Mouse (Mus musculus) left cerebral cortex, adult 2 months (tissue): Measurements from ENCODE around the gene Gstm7. TPM values are rescaled to one million over a fixed set of nuclear protein-coding genes. Genes with fewer than 3 reads are reported as not detected.
A peak's percentile ranks its signal among the peaks of the same experiment; 100 is the strongest.
"Not testable (repeated sequence)": the region's sequence is repeated elsewhere in the genome, so short reads cannot be mapped to it uniquely, and the experiment has no call there.

ENCODE experiments used
- DNase-seq, 2 experiments: peaks; one replicate each; pipeline ENCODE4 v3.0.0; 2021 to 2022; ENCODE audit warnings: low spot score in 2 of 2, mixed read lengths in 1 of 2; ENCODE audit errors: extremely low spot score in 1 of 2
- H3K27ac ChIP-seq: fragments of 200-600 bp; 2 replicates; pipeline ENCODE4 v1.8.1; 2022
- H3K4me3 ChIP-seq: fragments of 200-600 bp; 2 replicates; pipeline ENCODE4 v1.8.1; 2022
- CTCF ChIP-seq: fragments of 200-600 bp; IDR thresholded peaks from 2 replicates; pipeline ENCODE4 v1.8.1; 2022; ENCODE audit warnings: antibody characterized with exemption, mild to moderate bottlenecking, moderate library complexity
- intact Hi-C: fragments of 180-260 bp; cut with DNase I; formaldehyde crosslinking; loops from one replicate; pipeline ENCODE4 v1.15.1; 2025
- total RNA-seq, 2 experiments: library from RNA; stranded (reverse); gene quantifications; 2 replicates each; pipeline ENCODE4 v1.2.3; 2021

Gene Gstm7
- total RNA-seq, 2 experiments from 2014 or later: 82.7 to 85.1 TPM

- TF ChIP-seq CTCF: no peak
- intact Hi-C loops: loop anchor here (1.0 to 5.0 kb wide), 2 partner anchors 64 to 108 kb away; no protein-coding TSS in a partner anchor
- no peak overlapping the region for H3K4me3 ChIP-seq
- H3K27ac ChIP-seq: no peak overlapping the region
- DNase-seq: no peak
These were observed 22.3 kb upstream of the Gstm7 start for GRCm38 (mm10) chr3:107953906-107954305.

DNA sequence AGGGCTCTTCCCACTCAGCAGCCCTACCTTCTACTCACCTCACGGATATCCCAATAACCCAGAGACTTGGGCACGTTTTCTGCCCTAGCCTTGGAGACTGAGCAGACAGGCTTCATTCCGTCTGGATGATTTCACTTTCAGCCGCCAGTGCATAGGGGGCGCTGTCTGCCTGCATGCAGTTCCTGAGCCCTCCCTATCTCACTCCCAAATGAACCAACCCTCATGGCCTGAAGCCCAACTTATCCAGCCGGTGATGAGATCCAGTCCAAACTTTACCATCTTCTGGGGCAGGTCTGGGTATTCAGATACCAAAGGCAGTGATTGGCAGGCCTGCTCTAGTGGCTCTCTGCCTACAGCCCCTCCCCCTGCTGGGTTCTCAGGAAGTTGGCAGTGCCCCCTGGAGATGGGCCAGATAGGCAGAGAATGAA lies 21.7 kb upstream of the Gstm7 start:
- Histone ChIP-seq H3K27ac (no peak overlapping the region), H3K4me3 (no peak overlapping the region)
- peak; percentile 68 for TF ChIP-seq CTCF
- peak in 1 of 2 experiments; percentile 45 for DNase-seq
- intact Hi-C loops: loop anchor here (1.0 to 5.0 kb wide), 2 partner anchors 65 to 109 kb away; no protein-coding TSS in a partner anchor

DNA sequence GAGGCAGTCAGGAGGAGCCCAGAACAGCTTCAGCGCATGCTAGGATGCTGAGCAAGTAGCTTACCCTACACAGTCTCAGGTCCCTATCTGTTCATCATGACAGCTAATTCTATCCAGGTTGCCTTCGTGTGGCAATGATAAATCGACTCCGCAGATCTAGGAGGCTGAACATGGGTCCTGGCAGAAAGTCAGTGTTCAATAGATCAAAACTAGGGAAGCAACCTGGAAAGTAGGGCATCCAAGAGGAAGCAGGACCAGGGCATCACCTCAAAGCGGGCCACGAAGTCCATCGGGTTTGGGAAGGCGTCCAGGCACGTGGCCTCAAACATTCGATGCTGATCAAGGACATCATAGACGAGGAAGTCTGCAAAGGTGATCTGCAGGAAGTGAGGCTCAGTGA lies 18.9 kb upstream of the Gstm7 start:
- Histone ChIP-seq H3K27ac (no peak overlapping the region), H3K4me3 (no peak overlapping the region)
- intact Hi-C loops: loop anchor here (5.0 kb wide), 1 partner anchor 112 kb away; no protein-coding TSS in a partner anchor
- TF ChIP-seq CTCF: no peak
- DNase-seq: no peak

GRCm38 (mm10) chr3:107949461-107949860 lies 17.8 kb upstream of the Gstm7 start:
- H3K27ac ChIP-seq, H3K4me3 ChIP-seq, intact Hi-C loops, DNase-seq: not testable (repeated sequence)

- DNase-seq: no peak
These were observed 14.1 kb upstream of the Gstm7 start for GRCm38 (mm10) chr3:107945729-107946128.

DNA sequence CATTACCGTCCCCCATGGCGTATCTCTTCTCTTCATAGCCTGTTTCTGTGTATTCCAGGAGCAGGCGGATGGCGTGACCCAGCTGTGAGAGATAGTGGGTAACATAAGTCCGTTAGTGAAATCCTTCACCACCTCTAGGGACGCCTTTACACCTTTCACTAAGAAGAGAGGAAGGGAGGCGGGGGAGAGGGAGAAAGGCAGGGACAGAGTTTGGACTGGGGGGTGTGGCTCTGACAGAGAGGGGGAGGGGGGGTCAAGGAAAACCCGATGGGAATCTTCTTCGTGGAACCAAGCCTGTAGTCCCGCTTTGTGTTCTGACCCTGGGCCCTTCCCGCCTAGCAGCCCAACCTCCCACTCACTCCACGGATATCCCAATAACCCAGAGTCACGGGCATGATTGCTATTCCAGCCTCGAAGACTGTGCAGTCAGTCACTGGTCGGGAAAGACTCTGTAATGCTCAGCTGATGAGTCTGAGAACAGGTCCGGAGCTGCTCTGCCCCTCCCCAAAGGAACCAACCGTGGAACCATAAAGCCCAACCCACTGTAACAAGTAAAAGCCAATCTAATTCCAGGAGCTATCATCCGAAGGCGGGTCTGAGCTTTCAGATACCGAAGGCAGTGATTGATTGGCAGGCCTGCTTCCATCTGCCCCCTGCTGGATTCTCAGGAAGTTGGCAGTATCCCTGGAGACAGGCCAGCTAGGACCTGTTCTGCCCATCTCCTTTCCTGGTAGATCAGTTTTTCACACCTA lies 11.8 kb upstream of the Gstm7 start, which contains the start of gene Gstm6:
Gene Gstm6 (minus strand): TSS at position 511 of the 752 bp plus-strand sequence.
- peak; percentile 46 for TF ChIP-seq CTCF
- no peak for DNase-seq
- intact Hi-C loops: no loop called here
- Histone ChIP-seq H3K27ac (no peak within 1 kb of the TSS), H3K4me3 (no peak within 1 kb of the TSS)

More at GRCm38 (mm10) chr3:107945729-107946128, 14.1 kb upstream of the Gstm7 start:
- H3K27ac ChIP-seq: no peak overlapping the region; the same call in 1 of the 2 replicates
- H3K4me3 ChIP-seq: no peak overlapping the region
- intact Hi-C loops: no loop called here
- peak; percentile 15 for TF ChIP-seq CTCF

DNA sequence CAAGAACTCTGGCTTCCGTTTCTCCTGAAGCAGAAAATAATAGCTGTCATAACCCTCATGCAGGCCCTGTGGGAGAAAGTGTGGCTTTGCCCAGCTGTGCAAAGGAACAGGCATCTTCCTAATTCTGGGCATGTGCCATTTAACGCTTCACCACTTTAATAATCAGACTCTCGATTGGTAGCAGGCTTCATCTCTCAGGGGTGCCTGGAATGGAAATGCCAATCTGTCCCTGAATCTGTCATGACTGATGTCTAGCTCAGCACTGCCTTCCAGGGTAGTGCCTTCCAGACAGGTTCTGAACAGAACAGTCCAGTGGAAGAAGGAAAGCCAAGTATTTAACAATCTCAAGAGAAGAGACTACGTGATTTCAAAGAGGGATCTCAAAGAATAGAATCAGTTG lies 9.6 kb upstream of the Gstm7 start:
- intact Hi-C loops: no loop called here
- H3K27ac ChIP-seq: no peak overlapping the region
- H3K4me3 ChIP-seq: no peak overlapping the region
- TF ChIP-seq CTCF: no peak
- no peak for DNase-seq

GRCm38 (mm10) chr3:107940524-107940923 lies 8.9 kb upstream of the Gstm7 start:
- TF ChIP-seq CTCF: no peak
- intact Hi-C loops: no loop called here
- peak overlapping the region; percentile 86 for H3K27ac ChIP-seq
- no peak overlapping the region for H3K4me3 ChIP-seq
- no peak for DNase-seq

DNA sequence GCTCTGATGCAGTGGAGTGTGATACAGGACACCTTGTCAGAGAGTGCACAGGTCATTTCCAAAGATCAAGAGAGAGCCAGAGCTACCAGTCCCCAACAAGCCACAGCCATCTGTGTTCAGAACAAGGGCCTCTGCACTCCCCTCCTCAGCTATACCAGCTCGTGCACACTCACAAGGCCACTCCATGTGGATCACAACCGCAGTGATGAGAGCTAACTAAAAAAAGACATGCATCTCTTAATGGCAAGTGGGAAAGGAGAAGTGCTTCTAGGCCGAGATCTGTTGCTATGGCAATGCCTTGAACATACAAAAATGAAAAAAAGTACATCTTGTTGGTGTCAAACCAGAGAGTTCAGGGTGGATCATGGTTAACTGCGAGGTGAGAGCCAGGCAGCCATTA lies 8.2 kb upstream of the Gstm7 start:
- H3K27ac ChIP-seq: peak overlapping the region; percentile 86
- intact Hi-C loops: no loop called here
- H3K4me3 ChIP-seq: no peak overlapping the region
- TF ChIP-seq CTCF: no peak
- no peak for DNase-seq

- Histone ChIP-seq H3K27ac (peak overlapping the region; percentile 86), H3K4me3 (no peak overlapping the region)
- intact Hi-C loops: no loop called here
These were observed 7.8 kb upstream of the Gstm7 start for GRCm38 (mm10) chr3:107939403-107939802.

GRCm38 (mm10) chr3:107935888-107936287 lies 4.3 kb upstream of the Gstm7 start:
- DNase-seq: no peak
- TF ChIP-seq CTCF: no peak
- no peak overlapping the region for H3K4me3 ChIP-seq
- H3K27ac ChIP-seq: no peak overlapping the region
- intact Hi-C loops: no loop called here

More at GRCm38 (mm10) chr3:107939403-107939802, 7.8 kb upstream of the Gstm7 start:
- peak; percentile 78 for TF ChIP-seq CTCF
- DNase-seq: peak; percentile 46 to 50

GRCm38 (mm10) chr3:107935268-107935667 lies 3.7 kb upstream of the Gstm7 start:
- no peak for TF ChIP-seq CTCF
- Histone ChIP-seq H3K27ac (no peak overlapping the region), H3K4me3 (no peak overlapping the region)
- intact Hi-C loops: no loop called here
- no peak for DNase-seq

GRCm38 (mm10) chr3:107932128-107932527 lies 511 bp upstream of the Gstm7 start:
- peak overlapping the region; percentile 42 for H3K27ac ChIP-seq
- intact Hi-C loops: loop anchor here (5.0 kb wide), 1 partner anchor 215 kb away; the partner anchor contains the start of gene Gnai3
- H3K4me3 ChIP-seq: no peak overlapping the region
- DNase-seq: no peak
- TF ChIP-seq CTCF: no peak
